Mouse (Mus musculus) heart, embryonic 10.5 days (tissue): Measurements from ENCODE around the gene Zfhx3. TPM values are rescaled to one million over a fixed set of nuclear protein-coding genes. Genes with fewer than 3 reads are reported as not detected.

ENCODE experiments used
- DNase-seq: peaks from one replicate; pipeline ENCODE4 v3.0.0-alpha.2; 2017; ENCODE audit warnings: low spot score
- H3K27ac ChIP-seq: fragments of 300-500 bp; sonication (generic); 2 replicates; pipeline ENCODE4 v1.5.1; 2016; ENCODE audit warnings: mild to moderate bottlenecking
- H3K27me3 ChIP-seq: fragments of 300-500 bp; sonication (generic); 2 replicates; pipeline ENCODE4 v1.6.1; 2016; ENCODE audit warnings: mild to moderate bottlenecking; ENCODE audit not compliant: poor library complexity, insufficient read depth, severe bottlenecking
- H3K36me3 ChIP-seq: fragments of 300-500 bp; sonication (generic); 2 replicates; pipeline ENCODE4 v1.6.1; 2016; ENCODE audit warnings: mild to moderate bottlenecking, moderate library complexity
- H3K4me1 ChIP-seq: fragments of 300-500 bp; sonication (generic); 2 replicates; pipeline ENCODE4 v1.6.1; 2016; ENCODE audit warnings: mild to moderate bottlenecking
- H3K4me3 ChIP-seq: fragments of 300-500 bp; sonication (generic); 2 replicates; pipeline ENCODE4 v1.5.1; 2016; ENCODE audit warnings: mild to moderate bottlenecking, moderate library complexity
- H3K9me3 ChIP-seq: fragments of 300-500 bp; sonication (generic); 2 replicates; pipeline ENCODE4 v1.6.1; 2016; ENCODE audit warnings: mild to moderate bottlenecking, moderate library complexity
- WGBS: fragments of 180-500 bp; shearing (Covaris S2); methylation state at CpG from one replicate; pipeline ENCODE4 v1.1.7; 2016; 5-methylcytosine and 5-hydroxymethylcytosine counted together
- polyA plus RNA-seq: library from polyadenylated mRNA; unstranded; fragments of >200 nt; fragmentation: Nextera tagmentation; extraction: Ambion mirVana; gene quantifications from 2 replicates; pipeline ENCODE4 v1.2.1, GENCODE M21; 2016

Gene Zfhx3
- polyA plus RNA-seq, 1 experiment from 2014 or later, result 9.7 TPM

DNA sequence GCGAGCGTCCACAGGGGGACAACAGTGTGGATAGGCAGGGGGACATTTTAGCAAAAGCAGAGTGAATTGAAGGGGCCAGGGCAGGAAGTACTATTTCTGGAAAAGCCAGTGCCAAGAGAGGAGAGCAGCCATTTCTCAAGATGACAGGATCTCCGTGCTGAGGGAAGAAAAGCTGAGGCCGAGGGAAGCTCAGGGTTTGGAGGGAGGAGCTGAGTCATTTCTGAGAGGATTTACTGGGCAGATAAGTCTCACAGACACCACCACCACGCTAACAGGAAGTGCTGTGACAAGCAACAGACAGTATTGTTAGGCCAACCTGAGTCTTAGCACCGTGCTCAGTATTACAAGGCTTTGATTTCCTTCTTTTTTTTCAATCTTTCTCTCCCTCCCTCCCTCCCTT, 973.0 kb downstream of the Zfhx3 start:
- WGBS, result 25% methylated on average over 6 of the region's 6 CpGs
- H3K4me3 ChIP-seq, result no peak overlapping the region
- DNase-seq, result no peak
- no peaks in the 10 kb centered on the region for H3K9me3 ChIP-seq
- H3K27ac ChIP-seq, result peak overlapping the region; percentile 76
- H3K36me3 ChIP-seq, result peaks cover 17% of the 10 kb centered on the region
- H3K27me3 ChIP-seq, result no peaks in the 10 kb centered on the region
- H3K4me1 ChIP-seq, result peaks cover 22% of the 10 kb centered on the region

GRCm38 (mm10) chr8:108915876-108916275, 973.4 kb downstream of the Zfhx3 start:
- DNase-seq, result no peak
- WGBS, result 75% methylated on average over 6 of the region's 6 CpGs
- no peak overlapping the region for H3K4me3 ChIP-seq
- no peaks in the 10 kb centered on the region for H3K9me3 ChIP-seq
- H3K27me3 ChIP-seq, result no peaks in the 10 kb centered on the region
- H3K27ac ChIP-seq, result peak overlapping the region; percentile 76
- H3K4me1 ChIP-seq, result peaks cover 19% of the 10 kb centered on the region
- peaks cover 17% of the 10 kb centered on the region for H3K36me3 ChIP-seq

DNA sequence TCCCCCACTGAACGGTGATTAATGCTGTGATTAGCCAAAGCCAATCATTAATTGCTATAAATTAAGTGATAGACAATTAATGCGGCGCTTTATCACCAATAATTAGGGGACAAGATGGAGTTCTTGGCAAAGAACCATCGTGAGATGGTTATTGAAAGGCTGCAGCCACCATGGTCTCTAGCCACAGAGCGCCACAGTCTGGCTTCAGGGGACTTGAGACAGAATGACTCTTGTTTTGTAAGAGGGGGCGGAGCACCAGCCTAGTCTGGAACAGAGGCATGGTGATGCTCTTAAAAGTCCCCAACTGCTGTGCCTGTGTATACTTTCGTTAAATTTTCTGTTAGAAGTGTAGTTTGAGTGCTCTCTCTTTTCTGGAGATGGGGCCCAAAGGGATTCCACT, 977.7 kb downstream of the Zfhx3 start:
- no peaks in the 10 kb centered on the region for H3K9me3 ChIP-seq
- no peaks in the 10 kb centered on the region for H3K27me3 ChIP-seq
- H3K27ac ChIP-seq, result no peak overlapping the region
- H3K4me3 ChIP-seq, result no peak overlapping the region
- peaks cover 43% of the 10 kb centered on the region for H3K4me1 ChIP-seq
- 92% methylated on average over 7 of the region's 7 CpGs for WGBS
- no peak for DNase-seq
- peaks cover 17% of the 10 kb centered on the region for H3K36me3 ChIP-seq

DNA sequence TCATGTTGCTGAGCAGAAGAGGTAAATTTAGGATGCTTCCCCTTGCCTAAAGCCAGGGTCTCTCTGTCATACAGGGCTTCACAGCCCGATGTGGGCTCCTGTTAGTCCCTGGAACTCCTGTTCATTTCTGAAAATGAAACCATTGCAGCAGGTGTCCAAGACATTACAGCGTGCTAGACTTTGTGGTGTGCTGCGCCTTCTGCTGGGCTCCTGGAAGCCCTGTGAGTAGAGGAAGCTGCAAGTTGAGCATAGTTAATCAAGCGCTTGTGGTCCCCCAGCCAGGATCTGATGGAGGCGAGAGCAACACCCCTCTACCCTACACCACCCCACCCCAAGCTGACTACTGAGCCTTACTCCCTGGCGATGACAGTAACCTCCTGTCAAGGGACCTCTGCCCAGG, 980.7 kb downstream of the Zfhx3 start:
- Histone ChIP-seq H3K27me3 (no peaks in the 10 kb centered on the region), H3K36me3 (no peaks in the 10 kb centered on the region), H3K4me1 (peaks cover 49% of the 10 kb centered on the region), H3K4me3 (no peak overlapping the region), H3K9me3 (no peaks in the 10 kb centered on the region), H3K27ac (no peak overlapping the region)
- 88% methylated on average over 6 of the region's 6 CpGs for WGBS
- no peak for DNase-seq

GRCm38 (mm10) chr8:108924526-108924925, 982.1 kb downstream of the Zfhx3 start:
- Histone ChIP-seq H3K4me1 (peaks cover 49% of the 10 kb centered on the region), H3K4me3 (no peak overlapping the region), H3K9me3 (no peaks in the 10 kb centered on the region), H3K27ac (no peak overlapping the region), H3K36me3 (no peaks in the 10 kb centered on the region), H3K27me3 (no peaks in the 10 kb centered on the region)
- WGBS, result 92% methylated on average over 9 of the region's 9 CpGs
- DNase-seq, result no peak

DNA sequence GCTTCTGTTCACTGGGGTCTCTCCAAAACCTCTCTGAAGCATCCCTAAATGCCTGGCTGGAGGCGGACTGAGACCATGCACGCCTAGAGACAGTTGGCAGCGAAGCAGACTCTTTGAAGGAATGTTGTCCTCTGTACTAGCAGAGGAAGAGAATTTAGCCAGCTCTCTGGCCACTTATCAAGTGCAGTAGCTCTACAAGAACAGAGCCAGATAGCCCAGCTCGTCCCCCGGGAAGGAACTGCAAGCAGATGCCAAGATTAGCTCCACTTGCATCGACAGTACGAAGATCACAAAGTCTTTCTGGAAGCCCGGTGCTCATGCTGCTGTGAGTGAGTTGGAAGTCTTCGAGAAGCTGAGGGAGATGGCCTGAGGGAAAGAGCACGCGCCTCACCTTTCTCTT, 983.7 kb downstream of the Zfhx3 start:
- no peak for DNase-seq
- Histone ChIP-seq H3K4me1 (peaks cover 44% of the 10 kb centered on the region), H3K36me3 (no peaks in the 10 kb centered on the region), H3K9me3 (no peaks in the 10 kb centered on the region), H3K27me3 (no peaks in the 10 kb centered on the region), H3K4me3 (no peak overlapping the region), H3K27ac (0 out of 2 replicates have a peak overlapping the region, but pooled peaks have one; percentile 37)
- WGBS, result 41% methylated on average over 11 of the region's 11 CpGs

- WGBS, result 61% methylated on average over 5 of the region's 5 CpGs
- no peak overlapping the region for H3K27ac ChIP-seq
- no peak for DNase-seq
- peaks cover 19% of the 10 kb centered on the region for H3K4me1 ChIP-seq
- no peak overlapping the region for H3K4me3 ChIP-seq
- no peaks in the 10 kb centered on the region for H3K9me3 ChIP-seq
- H3K36me3 ChIP-seq, result peaks cover 15% of the 10 kb centered on the region
- no peaks in the 10 kb centered on the region for H3K27me3 ChIP-seq
These were observed 988.2 kb downstream of the Zfhx3 start for GRCm38 (mm10) chr8:108930635-108931034.

DNA sequence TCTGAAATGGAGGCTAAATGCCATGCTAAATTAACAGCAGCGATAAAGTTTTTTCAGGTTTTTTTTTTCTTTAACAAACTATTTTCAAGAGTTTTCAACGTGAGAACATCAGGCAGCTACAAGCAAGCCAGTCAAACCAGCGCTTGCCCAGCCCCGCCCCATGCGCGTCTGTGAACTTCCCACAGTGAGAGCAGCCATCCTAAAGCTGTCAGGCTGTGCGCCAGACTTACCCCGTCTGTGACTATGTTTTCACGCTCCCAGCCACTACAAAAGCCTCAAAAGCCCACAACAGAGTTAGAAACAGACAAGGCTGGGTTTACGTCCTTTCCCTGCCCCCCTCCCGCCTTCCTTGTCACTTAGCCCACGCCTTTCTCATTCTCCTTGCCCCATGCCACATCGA, 989.4 kb downstream of the Zfhx3 start:
- Histone ChIP-seq H3K9me3 (no peaks in the 10 kb centered on the region), H3K27ac (no peak overlapping the region), H3K27me3 (no peaks in the 10 kb centered on the region), H3K36me3 (peaks cover 15% of the 10 kb centered on the region), H3K4me3 (no peak overlapping the region), H3K4me1 (peaks cover 11% of the 10 kb centered on the region; the same call in 1 of the 2 replicates)
- DNase-seq, result no peak
- 75% methylated on average over 13 of the region's 13 CpGs for WGBS

- 80% methylated on average over 9 of the region's 9 CpGs for WGBS
- H3K4me3 ChIP-seq, result no peak overlapping the region
- DNase-seq, result no peak
- peaks cover 16% of the 10 kb centered on the region for H3K36me3 ChIP-seq
- peaks cover 2% of the 10 kb centered on the region; the same call in 1 of the 2 replicates for H3K27me3 ChIP-seq
- peaks cover 11% of the 10 kb centered on the region; the same call in 1 of the 2 replicates for H3K4me1 ChIP-seq
- no peak overlapping the region for H3K27ac ChIP-seq
- H3K9me3 ChIP-seq, result no peaks in the 10 kb centered on the region
These were observed 990.3 kb downstream of the Zfhx3 start for GRCm38 (mm10) chr8:108932729-108933128.

DNA sequence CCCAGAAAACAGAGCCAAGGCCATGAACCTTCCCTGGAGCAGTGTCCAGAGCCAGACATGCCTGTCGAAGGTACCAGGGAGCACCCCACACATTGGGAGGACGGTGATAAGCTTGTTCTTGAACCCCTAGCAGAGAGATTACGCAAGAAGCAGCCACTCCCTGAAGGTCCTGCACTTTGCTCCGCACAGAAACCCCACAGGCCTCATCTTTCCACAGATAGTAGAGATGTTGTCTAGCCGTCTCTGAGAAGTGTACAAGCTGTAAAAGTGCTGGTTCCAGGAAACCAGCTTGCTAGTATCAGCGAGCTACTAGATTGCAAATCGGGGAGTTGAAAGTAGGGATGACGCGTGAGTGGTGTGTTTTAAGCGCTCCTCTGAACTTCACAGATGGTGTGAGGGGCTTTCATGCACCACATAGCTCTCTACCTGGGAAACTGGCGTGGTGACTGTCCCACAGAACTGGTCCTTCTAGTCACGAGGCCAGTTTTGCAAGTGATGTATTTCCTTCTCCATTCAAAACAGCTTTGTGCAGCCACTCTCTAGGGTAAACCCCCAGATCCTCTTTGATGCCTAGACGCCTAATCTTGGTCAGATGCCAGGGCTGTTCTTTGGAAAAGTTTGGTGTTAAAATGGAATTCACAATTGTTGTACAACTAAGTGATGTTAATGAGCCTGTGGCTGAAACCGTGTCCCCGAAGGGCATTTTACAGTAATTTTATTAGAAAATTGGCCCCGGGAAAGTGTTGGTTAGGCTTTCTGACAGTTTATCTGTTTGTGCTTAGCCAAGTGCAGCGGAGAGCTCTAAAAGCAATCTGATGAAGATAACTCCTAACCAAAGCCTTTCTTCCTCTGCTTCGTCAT, 993.6 kb downstream of the Zfhx3 start:
- Histone ChIP-seq H3K4me1 (peaks cover 11% of the 10 kb centered on the region; the same call in 1 of the 2 replicates), H3K36me3 (peaks cover 29% of the 10 kb centered on the region), H3K27me3 (peaks cover 7% of the 10 kb centered on the region; the same call in 1 of the 2 replicates), H3K4me3 (no peak overlapping the region), H3K27ac (no peak overlapping the region), H3K9me3 (no peaks in the 10 kb centered on the region)
- WGBS, result 59% methylated on average over 18 of the region's 18 CpGs
- no peak for DNase-seq

- no peak overlapping the region for H3K4me3 ChIP-seq
- H3K9me3 ChIP-seq, result no peaks in the 10 kb centered on the region
- H3K4me1 ChIP-seq, result peaks cover 11% of the 10 kb centered on the region; the same call in 1 of the 2 replicates
- H3K27ac ChIP-seq, result no peak overlapping the region
- DNase-seq, result no peak
- 83% methylated on average over 19 of the region's 19 CpGs for WGBS
- peaks cover 30% of the 10 kb centered on the region for H3K36me3 ChIP-seq
- peaks cover 7% of the 10 kb centered on the region; the same call in 1 of the 2 replicates for H3K27me3 ChIP-seq
These were observed 994.4 kb downstream of the Zfhx3 start for GRCm38 (mm10) chr8:108936695-108937448.

- Histone ChIP-seq H3K36me3 (peaks cover 35% of the 10 kb centered on the region), H3K4me1 (peaks cover 8% of the 10 kb centered on the region; the same call in 1 of the 2 replicates), H3K27ac (no peak overlapping the region), H3K27me3 (peaks cover 7% of the 10 kb centered on the region; the same call in 1 of the 2 replicates), H3K9me3 (no peaks in the 10 kb centered on the region), H3K4me3 (no peak overlapping the region)
- no peak for DNase-seq
- 74% methylated on average over 8 of the region's 8 CpGs for WGBS
These were observed 995.5 kb downstream of the Zfhx3 start for GRCm38 (mm10) chr8:108937904-108938455.
